Mouse (Mus musculus): ENCODE results near the gene Usf2. TPM values are rescaled to one million over a fixed set of nuclear protein-coding genes. Genes with fewer than 3 reads are reported as not detected.
"Not testable (repeated sequence)": the region's sequence is repeated elsewhere in the genome, so short reads cannot be mapped to it uniquely, and the experiment has no call there.

Gene Usf2
- total RNA-seq, 1 experiment from 2014 or later = 164 TPM

DNA sequence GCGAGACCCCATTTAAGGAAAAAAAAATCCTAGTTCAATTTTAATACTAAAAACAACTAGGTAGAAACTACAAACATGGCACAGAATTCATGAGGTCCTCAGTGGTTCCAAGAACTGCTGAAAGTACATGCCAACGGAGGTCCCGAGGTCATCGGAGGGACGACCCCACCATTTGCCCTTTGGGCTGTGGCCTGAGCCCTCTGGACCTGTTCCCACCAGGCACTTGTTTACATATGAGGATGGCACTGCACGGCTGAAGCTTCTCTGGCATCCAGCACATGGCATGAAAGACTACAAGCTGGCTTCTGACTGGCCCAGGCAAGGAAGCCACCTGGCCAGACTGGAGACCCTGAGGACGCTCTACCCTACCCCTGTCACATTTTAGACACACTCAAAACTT lies 7.8 kb upstream of the Usf2 start:
- no peak for ATAC-seq (replicated peaks in 1 of 2; ENCODE audit: insufficient read depth in 1 of 2, low FRiP score in 2 of 2, low TSS enrichment in 1 of 2, low read depth in 1 of 2, poor library complexity in 2 of 2, severe bottlenecking in 2 of 2)

DNA sequence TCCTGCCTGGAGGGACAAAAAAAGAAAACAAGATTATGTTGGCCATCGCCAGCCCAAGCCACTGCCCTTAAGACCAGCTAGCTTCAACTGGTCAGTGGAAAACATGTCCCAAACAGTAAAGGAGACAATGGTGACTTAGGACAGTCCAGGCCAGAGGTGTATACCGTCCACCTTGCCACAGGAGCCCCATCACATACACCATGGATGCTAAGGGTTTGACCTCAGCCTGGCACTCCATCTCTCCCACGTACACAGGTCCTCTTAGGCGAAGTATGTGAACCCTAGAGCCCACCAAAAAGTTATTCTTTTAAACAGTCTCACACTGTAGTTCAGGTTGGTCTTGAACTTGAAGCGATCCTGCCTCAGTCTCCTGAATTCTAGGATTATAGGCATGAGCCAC lies 6.3 kb upstream of the Usf2 start:
- no peak for ATAC-seq (replicated peaks in 1 of 2; ENCODE audit: insufficient read depth in 1 of 2, low FRiP score in 2 of 2, low TSS enrichment in 1 of 2, low read depth in 1 of 2, poor library complexity in 2 of 2, severe bottlenecking in 2 of 2)

DNA sequence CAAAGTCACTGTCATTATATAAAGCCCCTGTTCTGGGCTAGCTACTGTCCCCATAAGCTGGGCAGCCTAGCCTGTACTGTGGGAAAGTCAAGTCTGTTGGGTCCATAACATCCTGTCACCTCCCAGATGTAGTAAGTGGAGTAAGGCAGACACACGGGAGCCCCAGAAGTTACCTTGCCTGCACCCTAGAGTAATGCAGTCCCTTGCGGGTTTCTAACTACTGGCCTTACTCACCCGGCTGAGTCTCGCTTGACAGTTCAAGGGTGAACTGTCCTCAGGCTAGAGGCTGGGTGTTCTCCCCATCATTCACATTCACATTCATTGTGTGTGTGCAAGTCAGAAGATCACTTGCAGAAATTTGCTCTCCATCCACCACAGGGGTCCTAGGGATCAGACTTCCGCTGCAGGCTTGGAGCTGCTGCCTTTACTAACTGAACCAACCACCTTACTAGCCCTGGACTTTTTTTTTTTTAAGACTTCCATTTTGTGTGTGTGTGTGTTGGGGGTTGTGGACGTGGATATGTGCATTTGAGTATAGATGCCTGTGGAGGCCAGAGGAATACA lies 3.3 kb upstream of the Usf2 start:
- ATAC-seq (replicated peaks in 1 of 2; ENCODE audit: insufficient read depth in 1 of 2, low FRiP score in 2 of 2, low TSS enrichment in 1 of 2, low read depth in 1 of 2, poor library complexity in 2 of 2, severe bottlenecking in 2 of 2) = no peak

DNA sequence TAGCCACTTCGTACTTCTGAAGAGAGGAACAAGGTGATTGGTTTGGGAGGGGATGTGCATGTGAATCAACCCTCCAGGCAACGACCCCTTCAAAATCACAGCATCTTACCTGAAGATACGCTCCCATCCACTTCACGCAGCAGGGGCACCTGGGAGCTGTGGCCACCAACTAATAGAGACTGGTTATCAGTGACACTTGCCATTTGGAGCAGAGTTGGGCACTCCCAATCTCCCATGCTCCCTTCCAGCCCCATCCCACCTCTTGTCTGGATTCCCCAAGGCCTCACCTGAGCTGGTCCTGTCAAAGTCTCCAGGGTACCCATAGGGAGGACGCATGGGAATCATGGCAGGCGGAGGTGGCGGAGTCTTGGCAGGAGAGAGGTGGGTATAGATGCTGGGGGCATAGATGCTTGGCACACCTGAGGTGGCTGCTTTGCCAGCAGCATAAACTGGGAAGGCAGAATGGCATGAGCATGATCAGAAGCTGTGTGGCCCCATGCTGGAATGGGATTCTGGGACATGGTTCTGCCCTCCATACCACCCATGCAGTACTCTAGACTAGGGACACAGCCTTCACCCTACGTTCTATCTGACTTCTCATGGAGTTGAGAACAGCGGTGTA lies 2.4 kb upstream of the Usf2 start:
- no peak for ATAC-seq (replicated peaks in 1 of 2; ENCODE audit: insufficient read depth in 1 of 2, low FRiP score in 2 of 2, low TSS enrichment in 1 of 2, low read depth in 1 of 2, poor library complexity in 2 of 2, severe bottlenecking in 2 of 2)

DNA sequence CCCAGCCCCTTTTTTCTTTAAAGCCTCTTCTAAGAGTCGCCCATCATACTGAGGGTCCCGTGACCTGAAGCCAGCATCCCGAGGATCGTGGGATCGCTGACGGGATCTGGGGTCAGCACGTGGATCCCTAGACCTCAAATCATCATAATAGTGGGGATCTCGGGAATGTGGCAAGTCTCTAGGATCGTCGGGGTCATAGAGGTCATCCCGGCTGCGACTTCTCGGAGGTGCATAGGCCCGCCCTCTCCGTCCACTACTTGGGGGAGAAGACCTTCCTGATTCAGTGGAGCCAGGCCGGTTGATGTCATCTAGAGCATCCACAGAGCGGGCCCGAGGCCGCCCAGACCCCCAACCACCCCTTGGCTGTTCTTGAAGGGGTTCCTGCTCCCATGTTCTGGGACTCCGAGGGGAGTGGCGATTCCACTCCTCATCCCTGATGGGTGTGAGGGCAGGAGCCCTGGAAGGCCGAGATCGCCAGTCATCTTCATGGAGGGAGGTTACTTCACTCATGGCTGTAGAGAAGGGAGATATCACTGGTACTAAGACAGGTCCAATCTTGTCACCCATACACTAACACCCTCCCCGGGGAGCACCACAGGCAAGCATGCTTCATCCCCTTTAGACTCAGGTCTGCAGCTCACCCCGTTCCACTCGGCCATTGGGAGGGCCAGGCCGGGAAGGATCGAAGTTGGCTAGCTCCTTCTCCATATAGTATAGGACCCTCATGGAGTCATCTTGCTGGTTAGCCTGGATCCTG lies 1.7 kb upstream of the Usf2 start:
- ATAC-seq (replicated peaks in 1 of 2; ENCODE audit: insufficient read depth in 1 of 2, low FRiP score in 2 of 2, low TSS enrichment in 1 of 2, low read depth in 1 of 2, poor library complexity in 2 of 2, severe bottlenecking in 2 of 2) = no peak

DNA sequence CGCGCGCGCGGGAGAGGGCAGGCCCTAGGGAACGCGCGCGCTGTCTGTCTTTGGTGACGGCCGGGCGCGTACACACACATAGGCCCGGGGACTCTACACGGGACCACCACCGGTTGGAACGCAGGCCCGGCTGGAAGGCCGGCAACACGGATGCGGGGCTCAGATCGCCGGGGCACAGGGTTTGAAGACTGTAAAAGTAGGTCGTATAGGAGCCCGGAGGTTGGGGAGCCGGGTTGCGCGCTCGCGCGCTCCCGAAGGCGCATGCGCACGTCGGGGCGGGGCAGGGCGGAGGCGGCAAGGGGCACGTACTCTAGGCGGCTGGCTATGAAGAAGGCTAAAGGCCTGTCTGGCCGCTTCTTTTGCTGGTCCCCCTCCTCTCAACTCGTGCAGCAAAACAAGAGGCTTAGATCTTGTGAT lies 772 bp upstream of the Usf2 start:
- ATAC-seq (replicated peaks in 1 of 2; ENCODE audit: insufficient read depth in 1 of 2, low FRiP score in 2 of 2, low TSS enrichment in 1 of 2, low read depth in 1 of 2, poor library complexity in 2 of 2, severe bottlenecking in 2 of 2) = peak; percentile 30 to 54

DNA sequence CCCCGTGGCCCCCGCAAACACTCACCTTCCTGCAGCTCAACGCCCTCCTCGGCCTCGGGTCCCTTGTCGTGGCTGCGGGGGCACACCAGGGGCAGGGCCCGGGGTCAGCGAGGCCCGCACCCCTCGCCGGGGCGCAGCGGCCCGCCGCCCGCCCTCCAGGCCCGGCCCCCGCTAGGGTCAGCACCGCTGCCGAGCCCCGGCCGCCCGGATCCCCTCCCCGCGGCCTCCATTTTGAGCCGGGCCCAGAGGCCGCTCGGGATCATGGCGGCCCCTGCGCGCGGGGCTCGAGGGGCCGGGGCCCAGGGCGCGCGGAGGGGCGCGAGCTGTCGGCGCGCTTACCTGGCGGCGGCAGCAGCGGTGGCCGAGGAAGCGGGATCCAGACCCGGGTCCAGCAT lies 249 bp downstream of the Usf2 start:
- ATAC-seq (replicated peaks in 1 of 2; ENCODE audit: insufficient read depth in 1 of 2, low FRiP score in 2 of 2, low TSS enrichment in 1 of 2, low read depth in 1 of 2, poor library complexity in 2 of 2, severe bottlenecking in 2 of 2) = no peak

DNA sequence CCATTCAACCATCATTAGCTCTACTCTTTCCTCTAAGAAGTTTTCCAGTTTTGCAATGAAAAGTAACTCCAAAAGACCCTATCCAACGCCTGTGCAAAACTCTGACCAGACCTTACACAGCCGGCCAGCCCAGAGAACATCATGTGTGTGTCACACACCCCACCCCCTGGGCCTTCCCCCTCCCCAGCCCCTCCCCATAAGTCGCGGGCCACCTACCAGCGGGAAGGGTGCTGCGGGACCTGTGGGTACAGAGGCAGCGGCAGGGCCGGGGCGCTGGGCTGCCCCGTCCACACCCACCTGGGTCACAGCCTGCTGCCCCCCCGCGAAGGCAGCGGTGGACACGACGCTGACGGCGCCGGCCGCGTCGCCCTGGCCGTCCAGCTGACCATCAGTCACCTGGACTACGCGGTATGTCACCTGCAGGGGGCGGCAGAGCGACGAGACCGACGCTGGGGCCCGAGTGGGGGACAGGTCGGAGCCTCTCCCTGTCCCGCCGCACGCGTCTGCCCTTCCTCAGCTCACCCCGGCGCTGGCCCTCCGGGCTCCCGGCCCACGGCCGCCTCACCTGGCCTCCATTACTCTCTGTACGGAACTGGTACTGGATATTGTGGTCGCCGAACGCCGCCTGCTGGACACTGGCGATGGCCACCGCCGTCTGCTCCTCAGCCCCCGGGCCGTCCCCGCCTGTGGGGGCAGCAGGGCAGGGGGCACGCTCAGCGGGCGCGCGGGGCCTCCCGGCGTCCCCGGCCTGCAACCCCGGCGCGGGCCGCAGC lies 833 bp downstream of the Usf2 start:
- peak; percentile 63 to 66 for ATAC-seq (replicated peaks in 1 of 2; ENCODE audit: insufficient read depth in 1 of 2, low FRiP score in 2 of 2, low TSS enrichment in 1 of 2, low read depth in 1 of 2, poor library complexity in 2 of 2, severe bottlenecking in 2 of 2)

DNA sequence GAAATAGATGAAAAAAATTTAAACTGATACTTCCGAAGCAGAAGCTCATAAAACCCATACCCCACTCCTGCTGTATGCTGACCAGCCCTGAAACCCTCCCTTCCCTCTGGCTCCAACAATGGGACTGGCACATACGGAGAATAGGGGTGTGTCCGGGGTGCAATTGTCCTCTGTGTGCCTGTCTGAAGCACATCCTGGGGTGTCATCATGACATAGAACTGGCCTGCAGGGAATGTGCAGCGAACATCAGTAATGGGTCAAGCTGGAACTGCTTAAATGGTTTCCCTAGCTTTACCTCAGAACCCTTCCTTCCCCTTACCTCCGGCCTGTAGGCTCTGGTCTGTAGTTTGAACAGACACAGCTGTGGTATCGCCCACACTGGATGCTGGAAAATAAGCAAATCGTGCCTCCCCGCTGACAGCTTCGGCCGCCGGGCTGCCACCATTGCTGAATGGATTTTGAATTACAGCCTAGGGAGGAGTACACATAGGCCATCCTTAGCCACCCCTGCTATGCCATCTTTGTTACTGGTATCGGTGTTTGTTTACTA lies 1.6 kb downstream of the Usf2 start:
- ATAC-seq (replicated peaks in 1 of 2; ENCODE audit: insufficient read depth in 1 of 2, low FRiP score in 2 of 2, low TSS enrichment in 1 of 2, low read depth in 1 of 2, poor library complexity in 2 of 2, severe bottlenecking in 2 of 2) = no peak

DNA sequence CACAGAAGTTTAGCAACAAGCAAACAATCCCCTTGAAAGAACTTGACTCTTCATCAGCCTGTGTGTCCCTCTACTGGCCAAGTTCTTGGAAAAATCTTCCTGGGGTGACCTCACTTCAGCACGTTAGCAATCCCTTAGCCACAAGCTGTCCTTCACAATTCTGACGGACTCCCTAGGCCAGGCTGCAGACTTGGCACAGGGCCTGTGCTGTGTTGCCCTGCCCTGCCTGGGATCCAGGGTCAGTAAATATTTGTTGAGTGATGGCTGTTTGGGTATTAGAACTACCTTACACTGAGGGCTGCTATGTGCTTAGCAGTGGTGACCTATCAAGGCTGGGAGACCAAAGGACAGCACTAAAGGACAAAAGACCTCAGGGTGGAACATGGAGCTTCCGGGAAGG lies 2.6 kb downstream of the Usf2 start:
- ATAC-seq (replicated peaks in 1 of 2; ENCODE audit: insufficient read depth in 1 of 2, low FRiP score in 2 of 2, low TSS enrichment in 1 of 2, low read depth in 1 of 2, poor library complexity in 2 of 2, severe bottlenecking in 2 of 2) = no peak

DNA sequence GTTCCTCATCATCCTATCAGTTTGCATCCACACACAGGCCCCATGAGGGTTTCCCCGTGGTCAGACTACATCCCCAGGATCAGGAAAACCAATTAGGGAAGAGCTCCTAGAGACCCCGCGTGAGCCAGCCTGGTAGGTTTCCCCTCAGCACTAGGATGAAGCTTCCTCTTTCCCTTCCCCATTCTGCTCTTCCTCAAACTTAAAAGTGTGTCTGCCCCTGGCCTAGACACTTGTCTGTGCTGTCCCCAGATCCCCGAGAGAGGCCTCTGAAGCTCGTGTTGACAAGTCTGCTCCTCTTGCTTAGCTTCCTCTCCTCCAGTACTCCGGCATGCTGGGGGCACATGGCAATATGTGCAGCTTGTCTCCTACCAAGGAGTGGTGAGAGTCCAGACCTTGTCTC lies 3.1 kb downstream of the Usf2 start:
- ATAC-seq (replicated peaks in 1 of 2; ENCODE audit: insufficient read depth in 1 of 2, low FRiP score in 2 of 2, low TSS enrichment in 1 of 2, low read depth in 1 of 2, poor library complexity in 2 of 2, severe bottlenecking in 2 of 2) = no peak; a peak in 1 of 4 replicates

DNA sequence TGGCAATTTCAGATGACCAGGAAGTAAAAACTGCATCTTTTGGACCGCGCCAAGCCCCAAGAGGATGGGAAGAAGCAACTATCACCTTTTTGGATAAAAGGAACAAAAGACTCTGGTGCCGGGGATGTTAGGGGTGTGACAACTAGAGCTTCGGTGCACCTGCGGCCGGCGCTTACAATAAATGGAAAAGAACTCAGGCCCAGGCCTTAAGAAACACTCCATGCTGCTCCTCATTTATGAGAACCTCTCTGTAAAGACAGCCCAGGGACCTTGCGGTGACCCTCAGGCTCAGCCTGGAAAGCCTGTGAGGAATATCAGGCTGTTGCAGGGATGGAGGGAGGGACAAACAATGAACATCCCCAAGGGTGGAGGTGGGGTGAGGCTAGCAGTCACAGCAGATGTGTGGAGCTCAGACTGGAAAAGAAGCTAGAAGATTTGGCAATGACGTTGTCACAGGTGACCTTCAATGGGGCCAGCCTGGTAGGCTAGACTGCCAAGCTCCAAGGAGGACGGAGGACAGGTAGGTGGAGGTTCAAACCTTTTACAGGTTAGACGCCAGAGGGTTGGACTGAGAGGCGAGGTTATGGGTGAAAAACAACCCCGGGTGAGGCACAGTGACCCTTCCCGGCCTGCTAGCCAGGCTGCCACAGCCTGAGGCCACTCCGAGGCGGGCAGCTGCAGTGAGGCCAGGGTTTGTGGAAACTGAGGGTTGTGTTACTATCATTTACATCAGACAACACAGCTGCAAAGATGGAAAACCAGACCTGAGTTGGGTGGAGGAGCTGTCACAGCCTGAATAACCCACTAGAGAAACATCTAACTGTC lies 4.0 kb downstream of the Usf2 start:
- no peak for ATAC-seq (replicated peaks in 1 of 2; ENCODE audit: insufficient read depth in 1 of 2, low FRiP score in 2 of 2, low TSS enrichment in 1 of 2, low read depth in 1 of 2, poor library complexity in 2 of 2, severe bottlenecking in 2 of 2)

DNA sequence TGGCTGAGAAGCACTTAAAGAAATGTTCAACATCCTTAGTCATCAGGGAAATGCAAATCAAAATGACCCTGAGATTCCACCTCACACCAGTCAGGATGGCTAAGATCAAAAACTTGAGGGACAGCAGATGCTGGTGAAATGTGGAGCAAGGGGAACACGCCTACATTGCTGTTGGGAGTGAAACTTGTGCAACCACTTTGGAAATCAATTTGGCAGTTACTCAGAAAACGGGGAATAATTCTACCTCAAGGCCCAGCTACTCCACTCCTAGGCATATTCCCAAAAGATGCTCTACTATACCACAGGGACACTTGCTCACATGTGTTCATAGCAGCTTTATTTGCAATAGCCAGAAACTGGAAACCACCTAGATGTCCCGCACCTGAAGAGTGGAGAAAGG lies 6.7 kb downstream of the Usf2 start:
- not testable (repeated sequence) for ATAC-seq (replicated peaks in 1 of 2; ENCODE audit: insufficient read depth in 1 of 2, low FRiP score in 2 of 2, low TSS enrichment in 1 of 2, low read depth in 1 of 2, poor library complexity in 2 of 2, severe bottlenecking in 2 of 2)

DNA sequence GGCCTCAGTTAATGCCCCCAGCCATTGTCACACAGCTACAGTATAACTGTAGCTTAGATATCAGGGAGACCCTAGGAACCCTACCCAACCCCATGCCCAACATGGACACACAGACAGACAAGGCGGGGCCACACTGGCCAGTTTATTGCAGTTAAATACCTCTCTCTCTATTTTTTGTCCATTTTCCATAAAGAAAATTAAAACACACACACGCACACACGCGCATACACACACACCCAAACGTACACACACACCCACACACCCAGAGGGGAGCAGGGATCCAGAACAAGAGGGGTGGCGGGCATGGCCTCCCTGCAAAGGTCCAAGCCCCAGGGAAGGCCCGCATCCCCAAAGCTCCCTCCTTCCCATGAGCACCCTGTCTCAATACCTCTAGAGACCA lies 10.7 kb downstream of the Usf2 start:
- ATAC-seq (replicated peaks in 1 of 2; ENCODE audit: insufficient read depth in 1 of 2, low FRiP score in 2 of 2, low TSS enrichment in 1 of 2, low read depth in 1 of 2, poor library complexity in 2 of 2, severe bottlenecking in 2 of 2) = no peak

DNA sequence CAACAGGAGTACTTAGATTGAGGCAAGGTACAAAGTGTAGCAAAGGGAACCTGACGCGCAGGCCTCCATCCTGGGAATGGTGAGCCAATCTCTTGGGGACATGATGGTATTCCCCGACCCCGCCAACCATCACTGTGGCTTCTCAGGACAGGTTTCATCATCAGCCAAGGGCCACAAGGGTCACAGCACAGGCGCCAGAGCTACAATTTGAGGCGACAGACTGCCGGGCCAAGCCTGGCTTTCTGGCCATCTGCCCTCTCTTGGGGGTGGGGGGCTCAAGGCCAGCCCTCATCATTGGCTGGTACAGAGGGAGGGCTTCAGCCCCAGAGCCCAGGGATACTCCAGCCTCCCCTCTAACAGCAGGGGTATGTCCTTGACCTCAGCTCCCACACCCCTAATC lies 11.1 kb downstream of the Usf2 start:
- ATAC-seq (replicated peaks in 1 of 2; ENCODE audit: insufficient read depth in 1 of 2, low FRiP score in 2 of 2, low TSS enrichment in 1 of 2, low read depth in 1 of 2, poor library complexity in 2 of 2, severe bottlenecking in 2 of 2) = not testable (repeated sequence)

DNA sequence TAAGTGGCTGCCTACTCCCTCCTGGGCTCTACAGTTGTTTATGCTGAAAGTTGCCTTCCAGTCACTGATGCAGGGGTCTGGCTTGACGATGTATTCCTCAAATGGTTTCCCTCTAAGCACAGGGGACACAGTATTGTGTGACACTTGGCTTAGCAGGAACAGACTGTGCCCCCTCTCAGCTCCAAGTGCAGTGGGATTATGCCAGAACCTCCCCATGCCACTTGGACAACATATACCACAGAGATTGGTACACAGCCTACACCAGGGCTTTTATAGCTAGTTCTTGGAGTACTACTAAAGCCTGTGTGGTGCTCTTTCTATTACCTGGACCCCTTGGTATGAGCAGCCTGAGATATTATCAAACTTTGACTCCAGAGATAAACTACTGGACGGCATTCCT lies 11.9 kb downstream of the Usf2 start:
- ATAC-seq (replicated peaks in 1 of 2; ENCODE audit: insufficient read depth in 1 of 2, low FRiP score in 2 of 2, low TSS enrichment in 1 of 2, low read depth in 1 of 2, poor library complexity in 2 of 2, severe bottlenecking in 2 of 2) = not testable (repeated sequence)

Measured in hematopoietic stem cell, adult 5-6 weeks (primary cell).